Mouse (Mus musculus) common myeloid progenitor, adult 5-6 weeks (primary cell): ENCODE data around the gene Treh. TPM values are rescaled to one million over a fixed set of nuclear protein-coding genes. Genes with fewer than 3 reads are reported as not detected.

ENCODE experiments used
- ATAC-seq: replicated peaks from 2 replicates; pipeline ENCODE4 v1.8.0; 2016; ENCODE audit warnings: low read depth, mild to moderate bottlenecking, moderate TSS enrichment, inconsistent platforms; ENCODE audit not compliant: poor library complexity, severe bottlenecking
- total RNA-seq: library from RNA; stranded (forward); fragments of 200-1000, 187-1606 nt; gene quantifications from 2 replicates; pipeline ENCODE4 v1.2.3, GENCODE M21; 2017

Gene Treh
- total RNA-seq, 1 experiment from 2014 or later: not detected

DNA sequence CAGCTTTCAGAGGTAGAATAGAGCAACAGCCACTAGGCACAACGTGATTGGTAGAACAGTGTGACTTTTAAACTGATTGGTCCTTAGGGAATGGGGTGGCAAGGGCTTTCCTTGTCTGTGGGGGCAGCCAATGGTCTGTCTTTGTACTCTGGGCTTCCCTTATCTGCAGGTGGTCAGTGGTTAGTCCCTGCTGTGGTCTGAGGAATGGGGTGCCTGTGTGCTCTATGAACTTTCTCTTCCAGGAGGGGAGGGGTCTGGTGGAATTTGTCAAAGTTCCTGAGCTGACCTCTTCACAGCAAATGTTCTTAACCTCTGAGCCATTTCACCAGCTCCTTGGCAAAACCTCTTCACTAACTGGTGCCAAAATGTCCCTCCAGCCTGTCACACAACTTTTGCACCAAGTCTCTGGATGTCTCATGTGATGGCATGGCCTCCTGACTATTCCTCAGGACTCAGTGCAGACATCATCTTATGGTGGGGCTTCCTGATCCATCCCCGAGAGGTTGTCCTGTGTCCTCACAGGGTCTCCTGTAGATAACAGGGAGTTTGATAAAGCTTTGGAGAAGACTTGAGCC is 655 bp upstream of the Treh start:
- ATAC-seq: no peak

DNA sequence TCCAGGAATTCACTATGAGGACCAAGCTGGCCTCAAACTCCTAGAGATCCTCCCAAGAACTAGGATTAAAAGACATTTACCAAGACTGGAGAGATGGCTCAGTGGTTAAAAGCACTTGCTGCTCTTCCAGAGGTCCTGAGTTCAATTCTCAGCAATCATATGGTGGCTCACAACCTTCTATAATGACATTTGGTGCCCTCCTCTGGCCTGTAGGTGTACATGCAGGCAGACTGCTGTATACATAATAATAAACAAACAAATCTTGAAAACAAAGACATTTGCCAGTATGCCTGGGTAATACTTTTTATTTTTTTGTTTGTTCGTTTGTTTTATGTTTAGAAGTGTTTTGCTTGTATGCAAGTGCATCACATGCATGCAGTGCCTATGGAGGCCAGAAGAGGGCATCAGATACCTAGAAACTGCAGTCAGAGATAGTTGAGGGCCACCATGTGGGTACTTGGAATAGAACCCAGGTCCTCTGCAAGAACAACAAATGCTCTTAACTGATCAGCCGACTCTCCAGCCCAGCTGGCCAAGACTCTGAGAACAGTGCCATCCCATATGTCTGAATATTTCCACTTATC is 5.3 kb downstream of the Treh start:
- ATAC-seq: no peak

DNA sequence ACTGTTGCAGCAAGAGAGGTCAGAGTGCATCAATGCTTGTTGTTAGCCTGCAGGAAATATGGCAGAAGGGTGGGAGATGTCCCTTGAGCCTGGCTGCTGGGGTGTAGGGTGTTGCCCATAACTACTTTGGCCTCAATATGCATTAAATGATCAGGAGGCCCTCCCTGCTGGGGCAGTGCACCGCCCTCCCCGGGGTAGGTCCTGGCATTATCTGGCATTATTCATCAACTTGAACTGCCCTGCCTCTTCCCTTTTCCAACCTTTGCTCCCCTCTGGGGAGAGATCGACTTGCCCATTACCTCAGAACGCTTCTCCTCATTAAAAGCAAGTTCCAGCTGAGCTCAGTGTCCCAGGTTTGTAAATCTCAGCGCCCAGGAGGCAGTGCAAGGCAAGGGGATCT is 6.5 kb downstream of the Treh start:
- no peak for ATAC-seq

DNA sequence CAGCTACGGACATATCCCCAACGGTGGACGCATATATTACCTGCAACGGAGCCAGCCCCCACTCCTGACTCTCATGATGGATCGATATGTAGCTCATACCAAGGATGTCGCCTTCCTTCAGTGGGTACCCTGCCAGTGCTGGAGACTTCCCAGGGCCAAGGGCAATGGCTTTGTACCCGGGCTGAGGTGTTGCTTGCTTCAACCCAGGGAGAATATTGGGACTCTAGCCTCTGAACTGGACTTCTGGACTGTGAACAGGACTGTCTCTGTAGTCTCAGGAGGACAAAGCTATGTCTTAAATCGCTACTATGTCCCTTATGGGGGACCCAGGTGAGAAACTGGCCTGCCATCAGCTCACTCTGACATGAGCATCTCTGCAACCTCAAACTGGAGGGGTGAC is 10.0 kb downstream of the Treh start:
- ATAC-seq: no peak

DNA sequence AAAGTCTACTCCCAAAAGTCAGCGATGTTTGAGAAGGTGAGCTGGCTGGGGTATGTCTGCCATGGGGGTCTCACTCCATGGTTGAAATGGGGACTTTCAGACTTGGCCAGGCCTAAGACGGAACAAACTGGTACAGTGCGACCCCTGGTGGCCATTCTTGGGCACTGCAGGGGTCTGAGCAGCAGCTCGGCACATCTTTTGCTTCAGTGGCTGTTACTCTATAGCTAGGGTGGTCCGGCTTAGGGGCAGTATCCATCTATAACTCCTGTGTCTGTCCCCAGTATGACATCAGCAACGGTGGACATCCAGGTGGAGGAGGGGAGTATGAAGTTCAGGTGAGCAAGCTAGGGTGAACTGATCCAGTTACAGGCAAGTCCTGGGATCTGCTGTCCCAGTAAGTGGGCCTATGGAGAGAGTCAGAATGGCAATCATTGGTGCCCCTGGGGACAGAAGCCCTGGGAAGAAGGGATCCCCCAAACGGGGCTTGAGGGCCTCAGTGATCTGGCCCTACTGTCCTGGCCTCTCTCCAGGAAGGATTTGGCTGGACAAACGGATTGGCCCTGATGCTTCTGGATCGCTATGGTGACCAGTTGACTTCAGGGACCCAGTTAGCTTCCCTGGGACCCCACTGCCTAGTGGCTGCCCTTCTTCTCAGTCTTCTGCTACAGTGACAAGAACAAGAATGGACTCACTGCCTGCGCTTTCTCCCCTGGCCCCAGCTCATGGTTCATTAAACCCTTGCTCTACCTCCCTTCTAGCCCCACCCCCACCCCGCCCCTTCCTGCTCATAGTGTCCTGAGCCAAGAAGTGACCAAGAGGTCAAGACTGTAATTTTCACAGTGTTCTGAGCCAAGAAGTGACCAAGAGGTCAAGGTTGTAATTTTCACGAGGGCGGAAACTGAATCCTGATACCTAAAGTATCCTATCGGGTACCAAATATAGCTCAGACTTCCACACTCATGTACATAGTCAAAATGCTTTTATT is 12.6 kb downstream of the Treh start:
- peak; percentile 85 for ATAC-seq

DNA sequence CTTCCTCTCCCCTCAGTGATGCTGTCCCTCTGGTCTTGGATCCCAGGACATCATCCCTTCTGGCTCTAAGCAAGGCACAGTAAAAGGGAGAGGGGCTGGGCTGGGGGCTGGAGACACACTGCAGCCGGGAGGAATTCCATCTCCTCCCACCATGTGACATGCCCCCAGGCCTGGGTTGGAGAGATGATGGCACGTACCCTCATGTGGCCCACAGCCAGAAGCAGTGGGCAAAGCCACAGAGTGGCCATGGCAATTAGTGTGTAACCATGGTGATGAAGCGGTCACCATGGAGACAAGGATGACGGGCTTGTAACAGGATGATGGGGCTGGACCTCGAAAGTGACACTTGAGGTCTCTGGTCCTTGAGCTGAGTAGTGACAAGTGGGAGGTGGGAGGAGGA is 13.6 kb downstream of the Treh start:
- ATAC-seq: no peak

DNA sequence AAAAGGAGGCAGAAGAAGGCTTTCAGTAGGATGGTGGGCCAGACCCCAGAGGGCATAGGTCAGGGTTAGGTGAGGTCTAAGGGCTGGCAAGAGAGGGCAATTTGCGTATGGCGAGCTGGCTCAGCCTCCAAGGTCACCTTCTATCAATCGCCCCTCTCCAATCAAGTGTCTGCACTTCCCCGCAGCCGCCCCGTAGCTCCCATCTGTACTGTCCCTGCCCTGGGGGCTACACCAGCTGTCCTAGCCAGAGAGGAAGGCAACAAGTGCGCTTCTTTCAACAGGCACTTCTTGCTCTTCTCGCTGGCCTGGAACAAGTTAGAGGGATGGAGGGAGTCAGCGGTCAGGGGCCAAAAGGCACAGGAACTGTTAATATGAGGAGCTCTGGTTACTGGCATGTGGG is 15.0 kb downstream of the Treh start:
- no peak for ATAC-seq

DNA sequence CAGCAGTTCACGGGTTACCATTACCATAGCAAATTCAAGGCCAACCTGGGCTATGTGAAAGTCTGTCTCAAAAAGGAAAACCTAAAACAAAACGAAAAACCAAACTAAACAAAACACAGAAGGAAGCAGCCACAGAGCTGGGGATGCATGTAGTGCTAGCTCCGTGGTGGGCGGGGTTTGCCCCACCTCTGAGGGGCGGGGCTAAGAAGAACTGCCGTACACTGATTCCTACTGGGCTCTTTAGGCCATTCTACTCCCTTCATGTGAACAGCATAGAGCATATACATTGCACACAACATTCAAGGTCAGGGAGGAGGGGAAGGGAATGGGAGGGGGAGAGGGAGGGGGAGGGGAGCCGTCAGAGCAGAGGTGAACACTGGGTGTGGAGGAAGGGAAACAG is 17.6 kb downstream of the Treh start:
- peak; percentile 62 for ATAC-seq

DNA sequence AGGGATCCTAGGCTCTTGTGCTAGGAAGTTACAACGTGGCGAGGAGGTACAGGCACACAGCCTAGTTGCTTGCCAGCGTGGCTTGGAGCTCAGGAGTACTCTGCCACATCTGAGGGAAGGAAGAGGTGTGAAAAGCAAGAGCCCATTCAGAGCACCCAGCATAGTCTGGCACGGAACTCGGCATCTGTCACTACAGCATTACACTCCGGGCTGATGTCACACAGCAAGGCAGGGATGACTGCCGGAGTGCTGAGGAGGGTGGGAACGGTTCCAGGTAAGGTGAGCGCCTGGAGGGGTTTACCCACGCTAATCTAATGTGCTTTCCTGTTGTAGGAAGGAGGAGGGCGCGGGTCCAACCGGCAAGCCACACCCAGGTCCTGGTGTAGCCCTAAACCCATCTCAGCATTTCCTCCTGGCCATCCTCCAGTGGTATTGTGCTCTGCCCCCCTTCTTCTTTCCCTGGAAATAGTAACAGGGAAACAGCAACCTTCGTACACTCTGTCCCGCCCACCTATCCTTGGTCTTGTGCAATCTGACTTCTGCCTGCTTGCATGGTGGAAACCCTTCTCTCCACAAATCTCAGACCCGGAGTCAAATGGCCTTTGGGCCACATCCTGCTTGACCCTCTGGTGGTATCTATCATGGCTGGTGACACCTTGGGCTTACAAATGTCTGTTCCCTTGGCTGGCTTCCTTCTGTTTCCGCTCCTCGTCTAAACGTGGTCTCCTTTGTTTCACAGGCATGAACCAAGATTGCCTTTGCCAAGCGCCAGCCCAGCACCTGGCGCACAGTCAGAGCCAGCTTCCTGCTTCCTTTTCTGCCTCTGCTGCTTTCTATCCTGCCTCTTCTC is 18.9 kb downstream of the Treh start:
- ATAC-seq: peak; percentile 50

DNA sequence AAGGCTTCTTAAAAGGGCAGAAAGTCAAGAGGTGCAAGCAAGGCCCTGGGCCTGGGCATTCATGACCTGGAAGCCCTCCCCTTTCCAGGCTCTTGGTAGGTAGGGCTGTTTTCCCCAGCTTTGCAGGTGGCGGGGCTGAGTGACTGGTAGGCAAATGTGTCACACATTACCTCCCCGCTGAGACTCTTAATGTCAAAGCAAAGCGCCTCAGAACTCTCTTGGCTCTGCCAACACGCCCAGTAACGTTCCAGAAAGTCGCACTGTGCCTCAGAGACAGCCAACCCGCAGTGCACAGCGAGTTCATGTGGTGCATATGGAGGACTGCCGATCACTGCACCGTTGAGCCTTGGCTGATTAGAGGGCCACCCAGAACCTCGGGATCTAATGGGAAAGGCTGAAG is 20.0 kb downstream of the Treh start:
- no peak for ATAC-seq

DNA sequence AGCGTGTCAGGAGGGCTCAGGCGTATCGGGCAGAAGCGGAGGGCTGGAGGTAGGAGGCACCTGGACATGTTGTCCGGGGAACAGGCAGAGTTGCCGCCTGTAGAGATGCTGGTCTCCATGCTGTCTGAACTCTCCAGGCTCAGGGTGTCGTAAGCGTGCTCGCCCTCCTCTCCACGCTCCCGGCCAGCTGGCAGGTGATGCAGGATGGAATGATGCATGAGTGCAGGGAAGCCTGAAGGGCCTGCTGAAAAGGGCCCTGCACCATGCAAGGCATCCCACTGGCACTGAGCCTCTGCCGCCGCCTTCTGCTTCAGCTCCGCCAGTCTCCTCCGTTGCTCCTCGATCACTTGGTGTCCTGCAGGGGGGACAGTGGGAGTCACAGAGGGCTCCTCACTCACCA is 24.8 kb downstream of the Treh start:
- ATAC-seq: no peak

DNA sequence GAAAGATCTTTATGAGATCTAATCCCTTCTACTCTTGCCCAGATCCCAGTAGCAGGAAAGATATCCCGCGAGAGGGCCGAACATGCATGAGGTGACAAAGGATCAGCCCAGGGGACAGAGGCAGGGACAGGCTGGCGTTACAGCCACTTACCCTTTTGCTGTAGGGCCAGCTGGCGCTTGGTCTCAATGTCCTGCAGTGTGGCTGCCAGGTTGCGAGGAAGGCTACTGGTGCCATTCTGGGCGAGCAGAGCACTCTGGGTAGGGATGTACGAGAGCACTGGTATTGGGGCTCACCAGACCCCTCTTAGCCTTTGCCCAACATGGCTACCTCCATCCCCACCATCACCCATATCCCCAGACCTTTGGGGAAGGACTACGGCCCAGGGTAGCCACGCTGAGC is 26.2 kb downstream of the Treh start:
- no peak for ATAC-seq

DNA sequence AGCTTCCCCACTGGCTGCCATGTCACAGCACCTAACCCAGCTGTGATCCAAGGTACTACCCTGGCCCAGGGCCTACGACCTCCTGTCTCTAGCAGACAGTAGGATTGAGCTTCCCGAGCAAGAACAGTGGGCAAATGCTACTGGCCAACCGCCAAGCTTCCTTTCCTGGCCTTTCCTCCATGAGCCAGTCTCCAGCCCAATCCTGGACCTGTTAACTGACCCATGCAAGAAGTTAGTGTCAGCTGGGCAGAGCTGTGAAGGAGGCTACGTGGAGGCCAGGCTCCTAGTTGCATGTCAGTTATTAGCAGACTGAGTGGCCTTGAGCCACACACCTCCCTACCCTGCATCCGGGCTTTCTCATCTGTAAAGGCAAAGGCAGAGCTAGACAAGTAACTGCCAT is 26.7 kb downstream of the Treh start:
- no peak for ATAC-seq

DNA sequence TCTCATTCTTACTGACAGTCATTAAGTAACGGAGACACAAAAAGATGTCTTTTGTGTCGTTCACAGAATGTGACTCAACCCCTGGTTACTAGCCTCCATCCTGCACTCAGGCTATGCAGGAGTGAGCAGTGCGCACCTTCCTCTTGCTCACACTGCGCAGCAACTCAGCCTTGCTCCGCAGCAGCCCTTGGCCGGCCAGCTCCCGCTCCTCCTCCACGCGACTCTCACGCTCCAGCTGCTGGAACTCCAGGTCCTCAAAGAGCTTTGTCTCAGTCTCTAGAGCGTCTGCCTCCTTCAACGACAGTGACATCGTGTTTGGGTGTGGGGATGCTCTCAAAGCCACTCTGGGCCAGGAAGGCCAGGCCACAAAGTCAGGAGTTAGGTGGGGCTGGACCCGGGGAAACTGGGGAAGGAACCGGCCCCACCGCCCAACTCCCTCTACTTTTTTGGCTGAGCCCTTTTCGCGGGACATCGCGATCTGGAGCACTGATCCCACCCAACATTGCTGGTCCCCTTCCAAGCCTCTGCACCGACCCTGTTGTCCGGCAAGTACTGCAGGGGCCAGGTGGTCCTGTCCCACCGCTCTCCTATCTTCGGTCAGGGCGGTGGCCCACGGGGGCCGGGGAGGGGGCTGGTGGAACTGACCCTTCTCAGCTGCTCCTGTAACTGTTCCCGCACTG is 34.9 kb downstream of the Treh start:
- no peak for ATAC-seq

DNA sequence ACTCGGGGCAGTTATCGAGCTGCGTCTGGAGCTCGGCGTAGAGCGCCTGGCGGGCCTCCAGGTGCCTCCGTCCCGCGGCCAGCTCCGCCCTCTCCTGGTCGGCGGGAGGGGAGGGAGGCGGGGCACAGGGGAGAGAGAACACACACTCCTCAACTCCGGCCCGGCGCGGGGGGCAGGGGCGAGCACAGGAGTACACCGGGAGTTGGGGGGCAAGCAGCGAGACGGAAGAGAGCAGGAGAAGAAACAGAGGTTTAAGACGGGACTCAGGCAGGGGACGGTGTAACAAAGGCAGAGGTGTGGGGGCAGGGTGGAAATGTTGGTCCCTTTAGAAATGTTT is 35.4 kb downstream of the Treh start:
- peak; percentile 74 for ATAC-seq

DNA sequence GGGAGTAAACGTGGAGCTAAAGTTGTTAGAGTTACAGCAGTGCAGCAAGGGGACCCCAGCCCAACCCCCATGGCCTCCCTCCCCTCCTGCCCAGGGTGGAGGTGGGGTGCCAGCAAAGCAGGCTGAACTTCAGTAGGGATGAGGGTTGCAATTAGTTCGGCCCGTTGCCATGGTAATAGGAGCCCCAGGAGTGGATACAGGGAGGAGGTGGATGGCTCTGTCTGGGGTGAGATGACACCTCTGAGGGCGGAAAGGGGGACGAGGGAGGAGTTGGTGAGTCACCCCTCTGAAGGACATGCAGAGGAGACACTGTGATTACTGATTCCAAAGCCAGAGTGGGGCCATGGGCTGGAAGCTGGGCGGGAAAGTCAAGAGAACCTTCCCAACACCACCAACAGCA is 35.9 kb downstream of the Treh start:
- ATAC-seq: no peak

DNA sequence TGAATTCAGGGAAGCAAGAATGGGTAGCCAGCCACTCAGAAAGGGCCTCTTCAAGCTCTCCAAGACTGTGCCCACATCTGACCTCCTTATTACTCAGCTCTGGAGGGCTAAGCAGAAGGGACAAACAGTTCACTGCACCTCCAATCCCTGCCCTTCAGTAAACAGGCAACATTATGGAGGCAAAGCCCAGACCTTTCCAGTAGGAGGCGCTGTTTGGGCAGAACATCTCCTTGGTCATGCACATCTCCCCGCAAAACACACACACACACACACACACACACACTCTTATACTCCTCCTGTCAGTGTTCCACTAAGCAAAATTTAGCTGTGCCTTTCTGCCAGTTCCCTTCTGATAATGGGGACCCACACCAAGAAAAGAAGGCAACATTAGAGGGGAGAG is 36.6 kb downstream of the Treh start:
- peak; percentile 42 for ATAC-seq

DNA sequence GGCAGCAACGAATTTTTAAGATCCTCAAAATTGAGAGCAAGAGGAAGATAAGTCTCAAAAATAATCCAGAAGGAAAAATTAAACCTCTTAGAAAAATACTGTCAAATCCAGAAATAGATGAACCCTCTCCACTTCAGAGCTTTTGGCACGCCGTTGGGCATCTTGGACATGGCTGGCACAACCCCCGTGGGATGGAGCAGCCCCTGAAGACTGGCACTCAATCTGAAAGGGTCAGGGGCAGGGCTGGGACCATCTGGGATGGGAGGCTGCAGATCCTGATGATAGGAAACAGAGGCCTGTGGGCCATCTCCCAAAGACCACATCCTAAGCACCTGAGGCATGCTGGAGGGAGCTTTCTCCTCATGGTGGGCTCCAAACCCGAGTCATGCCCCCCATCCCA is 37.2 kb downstream of the Treh start:
- ATAC-seq: no peak

DNA sequence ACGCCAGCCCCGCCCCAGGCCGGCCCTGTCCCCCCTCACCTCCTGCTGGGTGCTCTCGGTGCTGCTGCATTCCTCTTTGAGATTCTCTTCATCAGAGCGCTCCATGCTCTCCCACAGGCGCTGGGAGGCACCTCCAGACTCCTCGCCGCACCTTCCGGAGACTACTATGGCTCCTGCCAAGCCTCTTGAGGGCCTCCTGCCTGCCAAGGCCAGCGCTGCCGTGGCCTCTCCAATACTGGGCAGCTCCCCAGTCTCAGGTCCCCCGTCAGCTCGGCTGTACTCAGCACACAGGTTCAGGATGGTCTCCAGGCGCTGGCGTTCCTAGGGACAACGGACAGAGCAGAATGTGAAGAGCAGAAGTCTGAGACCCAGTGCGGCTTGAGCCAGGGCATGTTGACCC is 38.6 kb downstream of the Treh start:
- no peak for ATAC-seq

DNA sequence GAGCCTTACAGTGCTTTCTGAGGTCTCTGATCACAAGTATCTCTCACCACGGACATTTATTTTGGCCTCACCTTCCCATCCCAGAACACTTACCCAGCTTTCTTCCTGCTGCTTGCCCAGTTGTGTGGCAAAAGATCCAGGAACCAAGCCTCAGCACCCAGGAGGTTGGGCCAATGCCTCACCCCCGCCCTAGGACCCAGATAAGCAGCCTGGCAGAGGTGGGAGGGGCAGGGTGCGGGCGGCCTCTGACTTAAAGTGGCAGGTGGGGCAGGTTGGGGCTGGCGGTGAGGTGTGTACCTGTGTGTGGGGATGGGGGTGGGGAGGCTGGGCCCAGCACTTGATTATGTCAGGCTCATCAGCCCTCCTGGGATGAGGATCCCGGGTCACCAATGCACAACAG is 40.0 kb downstream of the Treh start:
- no peak for ATAC-seq
